Mouse (Mus musculus) neural tube, embryonic 11.5 days (tissue): ENCODE results near the gene Ascl3. TPM values are rescaled to one million over a fixed set of nuclear protein-coding genes. Genes with fewer than 3 reads are reported as not detected.

ENCODE experiments used
- ATAC-seq: fragments of 200-750 bp; cut with Nextera tagmentation; 2 replicates; pipeline ENCODE4 v1.8.0; 2017; ENCODE audit warnings: moderate number of reproducible peaks, mild to moderate bottlenecking, moderate TSS enrichment, moderate library complexity; ENCODE audit not compliant: insufficient read depth, low FRiP score, low TSS enrichment
- DNase-seq: peaks from one replicate; pipeline ENCODE4 v3.0.0-alpha.2; 2015; ENCODE audit warnings: low spot score
- H3K27ac ChIP-seq: fragments of 300-500 bp; sonication (generic); 2 replicates; pipeline ENCODE4 v1.5.1; 2014; ENCODE audit warnings: low read depth, mild to moderate bottlenecking, low read length
- H3K27me3 ChIP-seq: fragments of 300-500 bp; sonication (generic); 2 replicates; pipeline ENCODE4 v1.6.1; 2014; ENCODE audit warnings: mild to moderate bottlenecking, low read length, mixed read lengths; ENCODE audit not compliant: control insufficient read depth, insufficient read depth
- H3K36me3 ChIP-seq: fragments of 300-500 bp; sonication (generic); 2 replicates; pipeline ENCODE4 v1.6.1; 2014; ENCODE audit warnings: mild to moderate bottlenecking, low read length, moderate library complexity, mixed read lengths; ENCODE audit not compliant: control insufficient read depth, insufficient read depth
- H3K4me1 ChIP-seq: fragments of 300-500 bp; sonication (generic); 2 replicates; pipeline ENCODE4 v1.6.1; 2014; ENCODE audit warnings: low read length, mixed read lengths; ENCODE audit not compliant: control insufficient read depth, insufficient read depth
- H3K4me2 ChIP-seq: fragments of 300-500 bp; sonication (generic); 2 replicates; pipeline ENCODE4 v1.6.1; 2014; ENCODE audit warnings: low read depth, mild to moderate bottlenecking, moderate library complexity
- H3K4me3 ChIP-seq: fragments of 300-500 bp; sonication (generic); 2 replicates; pipeline ENCODE4 v1.5.1; 2014; ENCODE audit warnings: low read depth, low read length
- H3K9ac ChIP-seq: fragments of 300-500 bp; sonication (generic); 2 replicates; pipeline ENCODE4 v1.6.1; 2014; ENCODE audit warnings: mild to moderate bottlenecking, low read length
- H3K9me3 ChIP-seq: fragments of 300-500 bp; sonication (generic); 2 replicates; pipeline ENCODE4 v1.6.1; 2016; ENCODE audit warnings: low read length; ENCODE audit not compliant: control insufficient read depth
- WGBS: fragments of 180-500 bp; shearing (Covaris S2); extraction: QIAGEN DNeasy Blood & Tissue Kit; methylation state at CpG from one replicate; pipeline ENCODE4 v1.1.7; 2014; 5-methylcytosine and 5-hydroxymethylcytosine counted together
- polyA plus RNA-seq: library from polyadenylated mRNA; unstranded; fragments of >200 nt; fragmentation: Nextera tagmentation; extraction: Ambion mirVana; gene quantifications from 2 replicates; pipeline ENCODE4 v1.2.1, GENCODE M21; 2014

Ascl3 gene
- polyA plus RNA-seq, 1 experiment from 2014 or later: not detected

GRCm38 (mm10) chr7:109704016-109704377 is 27.5 kb downstream of the Ascl3 start:
- H3K4me1 ChIP-seq: no peaks in the 10 kb centered on the region
- H3K27me3 ChIP-seq: no peaks in the 10 kb centered on the region
- WGBS: 3% methylated on average over 17 of the region's 17 CpGs
- no peaks in the 10 kb centered on the region for H3K36me3 ChIP-seq
- H3K9ac ChIP-seq: peak overlapping the region; percentile 79
- H3K27ac ChIP-seq: peak overlapping the region; percentile 75; the same call in 1 of the 2 replicates
- no peak for ATAC-seq
- H3K4me3 ChIP-seq: peak overlapping the region; percentile 64
- peak overlapping the region; percentile 84 for H3K4me2 ChIP-seq
- H3K9me3 ChIP-seq: no peaks in the 10 kb centered on the region
- no peak for DNase-seq

DNA sequence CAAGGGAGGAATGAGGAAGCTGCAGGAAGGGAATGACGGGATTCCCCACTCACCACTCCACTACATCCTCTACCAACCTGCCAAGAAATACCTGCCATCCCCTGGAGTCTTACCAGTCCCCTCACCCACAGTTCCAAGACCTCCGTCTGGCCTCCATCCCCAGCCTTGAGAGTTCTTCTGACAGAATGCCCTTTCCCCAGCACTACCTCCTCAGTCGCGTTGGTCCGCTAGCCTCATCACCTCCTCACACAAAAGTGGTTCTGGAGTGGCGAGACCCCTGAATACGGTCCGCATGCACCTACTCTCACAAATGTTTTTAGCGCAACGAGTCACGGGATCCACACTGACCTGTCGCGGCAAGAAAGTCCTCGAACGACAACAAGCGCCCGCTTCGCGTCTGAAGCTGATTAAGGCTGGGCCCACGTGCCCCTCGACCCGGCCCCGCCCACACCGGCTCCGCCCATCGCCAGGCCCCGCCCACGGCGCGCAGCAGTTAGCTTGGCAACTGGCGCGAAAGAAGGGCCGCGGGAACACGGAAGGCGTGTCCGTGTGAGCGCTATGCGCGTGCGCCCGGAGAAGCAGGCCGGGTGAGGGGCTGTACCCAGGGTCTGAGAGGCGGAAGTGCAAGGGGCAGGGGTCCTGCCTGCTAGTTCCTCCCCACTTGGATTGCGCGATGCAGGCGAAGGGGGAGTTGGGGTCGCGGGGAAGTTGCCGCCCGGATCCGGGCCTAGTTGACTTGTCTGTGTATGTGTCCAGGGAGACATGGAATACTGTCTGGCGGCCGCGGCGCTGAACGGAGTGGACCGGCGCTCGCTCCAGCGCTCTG is 28.1 kb downstream of the Ascl3 start, which contains the start of the genes St5 and Akip1:
St5 (minus strand) TSS at position 416 of the 826 bp plus-strand sequence.
Akip1 (plus strand) TSS at position 501 of the 826 bp plus-strand sequence.
- Histone ChIP-seq H3K4me1 (no peaks in the 10 kb centered on the region), H3K27ac (peak within 1 kb of the TSS; percentile 75; the same call in 1 of the 2 replicates), H3K36me3 (no peaks in the 10 kb centered on the region), H3K9me3 (no peaks in the 10 kb centered on the region), H3K4me2 (peak within 1 kb of the TSS; percentile 84), H3K9ac (peak within 1 kb of the TSS; percentile 79), H3K4me3 (peak within 1 kb of the TSS; percentile 64), H3K27me3 (no peaks in the 10 kb centered on the region)
- WGBS: 1% methylated on average over 59 of the region's 61 CpGs
- DNase-seq (peak; percentile 97), ATAC-seq (peak; percentile 98)

GRCm38 (mm10) chr7:109702721-109703120 is 28.8 kb downstream of the Ascl3 start:
- ATAC-seq (no peak), DNase-seq (no peak)
- 32% methylated on average over 4 of the region's 4 CpGs for WGBS
- no peaks in the 10 kb centered on the region for H3K27me3 ChIP-seq
- no peaks in the 10 kb centered on the region for H3K36me3 ChIP-seq
- H3K9me3 ChIP-seq: no peaks in the 10 kb centered on the region
- H3K4me3 ChIP-seq: no peak overlapping the region
- no peaks in the 10 kb centered on the region for H3K4me1 ChIP-seq
- no peak overlapping the region for H3K9ac ChIP-seq
- H3K27ac ChIP-seq: no peak overlapping the region
- peak overlapping the region; percentile 84 for H3K4me2 ChIP-seq

DNA sequence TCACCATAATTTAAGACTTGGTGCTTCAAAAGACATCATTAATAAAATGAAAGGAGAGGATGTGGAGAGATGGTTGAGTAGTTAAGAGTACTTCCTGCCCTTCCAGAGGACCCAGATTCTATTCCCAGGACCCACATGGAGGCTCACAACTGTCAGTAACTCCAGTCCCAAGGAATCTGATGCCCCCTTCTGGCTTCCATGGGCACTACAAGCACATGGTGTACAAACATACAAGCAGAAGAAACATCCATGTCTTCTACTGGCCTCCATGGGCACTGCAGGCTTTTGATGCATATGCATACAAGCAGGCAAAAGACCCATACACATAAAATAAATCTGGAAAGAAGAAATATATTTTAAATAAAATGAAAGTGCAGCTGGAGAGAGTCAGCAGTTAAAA is 31.3 kb downstream of the Ascl3 start:
- ATAC-seq: no peak
- no peak overlapping the region for H3K4me3 ChIP-seq
- H3K4me2 ChIP-seq: no peak overlapping the region
- H3K4me1 ChIP-seq: no peaks in the 10 kb centered on the region
- no peaks in the 10 kb centered on the region for H3K9me3 ChIP-seq
- no peak overlapping the region for H3K27ac ChIP-seq
- H3K9ac ChIP-seq: no peak overlapping the region
- no peaks in the 10 kb centered on the region for H3K36me3 ChIP-seq
- H3K27me3 ChIP-seq: no peaks in the 10 kb centered on the region
- DNase-seq: no peak

DNA sequence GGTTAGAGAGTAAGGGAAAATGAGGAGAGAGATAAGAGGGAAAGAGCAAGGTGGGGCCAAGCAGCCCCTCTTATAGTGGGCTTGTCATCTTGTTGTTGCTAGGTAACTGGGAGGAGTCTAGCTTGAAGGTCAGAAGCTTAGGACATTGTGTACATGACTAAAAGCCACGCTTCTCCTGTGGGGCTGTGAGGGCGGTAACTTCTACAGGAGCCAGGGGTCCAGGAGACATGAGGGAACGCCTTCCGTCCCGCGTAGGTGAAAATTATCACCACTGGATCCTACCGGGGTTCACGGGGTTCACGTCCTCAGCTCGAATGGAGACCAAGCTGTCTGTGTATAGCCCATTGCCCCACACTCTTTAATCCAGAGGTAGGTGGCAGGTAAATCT is 36.2 kb downstream of the Ascl3 start:
- ATAC-seq (no peak), DNase-seq (no peak)
- H3K27me3 ChIP-seq: no peaks in the 10 kb centered on the region
- H3K27ac ChIP-seq: no peak overlapping the region
- no peak overlapping the region for H3K4me3 ChIP-seq
- H3K4me1 ChIP-seq: no peaks in the 10 kb centered on the region
- H3K9ac ChIP-seq: no peak overlapping the region
- H3K4me2 ChIP-seq: no peak overlapping the region
- no peaks in the 10 kb centered on the region for H3K9me3 ChIP-seq
- no peaks in the 10 kb centered on the region for H3K36me3 ChIP-seq
- WGBS: 92% methylated on average over 10 of the region's 10 CpGs

- Histone ChIP-seq H3K4me2 (no peak overlapping the region), H3K9me3 (no peaks in the 10 kb centered on the region), H3K9ac (no peak overlapping the region), H3K27me3 (no peaks in the 10 kb centered on the region), H3K27ac (no peak overlapping the region), H3K4me1 (no peaks in the 10 kb centered on the region), H3K36me3 (no peaks in the 10 kb centered on the region), H3K4me3 (no peak overlapping the region)
- ATAC-seq (no peak), DNase-seq (no peak)
- WGBS: 75% methylated on average over 13 of the region's 13 CpGs
These were observed 36.8 kb downstream of the Ascl3 start for GRCm38 (mm10) chr7:109694576-109695338.

DNA sequence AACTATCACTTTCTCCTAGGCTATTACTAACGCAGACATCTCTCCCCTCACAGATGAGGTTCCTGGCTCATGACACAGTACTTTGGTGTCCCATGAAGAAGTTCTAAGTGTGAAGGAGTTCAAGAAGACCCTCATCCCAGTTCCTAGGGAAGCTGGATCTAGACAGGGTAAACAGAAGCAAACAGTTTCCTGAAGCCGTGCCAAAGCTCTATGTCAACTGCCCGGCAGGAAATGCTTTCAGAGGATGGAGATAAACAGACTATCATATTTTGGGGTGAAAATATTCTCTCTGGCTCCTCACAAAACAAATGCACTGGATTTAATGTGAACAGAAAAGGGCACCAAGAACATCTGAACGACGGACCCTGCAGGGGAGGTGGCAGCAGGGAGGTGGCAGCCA is 40.6 kb downstream of the Ascl3 start:
- H3K27ac ChIP-seq: no peak overlapping the region
- H3K4me3 ChIP-seq: no peak overlapping the region
- H3K9ac ChIP-seq: no peak overlapping the region
- no peaks in the 10 kb centered on the region for H3K27me3 ChIP-seq
- H3K36me3 ChIP-seq: no peaks in the 10 kb centered on the region
- H3K4me2 ChIP-seq: no peak overlapping the region
- H3K9me3 ChIP-seq: no peaks in the 10 kb centered on the region
- ATAC-seq (no peak), DNase-seq (no peak)
- WGBS: 92% methylated on average over 5 of the region's 5 CpGs
- H3K4me1 ChIP-seq: no peaks in the 10 kb centered on the region

GRCm38 (mm10) chr7:109690101-109690500 is 41.4 kb downstream of the Ascl3 start:
- no peak overlapping the region for H3K9ac ChIP-seq
- no peak for DNase-seq
- no peak overlapping the region for H3K4me2 ChIP-seq

More at GRCm38 (mm10) chr7:109690101-109690500, 41.4 kb downstream of the Ascl3 start:
- Histone ChIP-seq H3K27ac (no peak overlapping the region), H3K9me3 (no peaks in the 10 kb centered on the region), H3K4me3 (no peak overlapping the region), H3K36me3 (no peaks in the 10 kb centered on the region), H3K27me3 (no peaks in the 10 kb centered on the region), H3K4me1 (no peaks in the 10 kb centered on the region)
- ATAC-seq: no peak
- 87% methylated on average over 3 of the region's 3 CpGs for WGBS
